Mouse (Mus musculus): ENCODE results near the gene Plcg1.

Gene Plcg1

GRCm38 (mm10) chr2:160731117-160731838, at the start of gene Plcg1:
TSS of gene Plcg1 (plus strand) at chr2:160731300.
- in situ Hi-C loops (cut with MboI, MseI), result no loop called here

GRCm38 (mm10) chr2:160700271-160700670, 30.8 kb upstream of the Plcg1 start:
- in situ Hi-C loops (cut with MboI, MseI), result no loop called here

GRCm38 (mm10) chr2:160701603-160702002, 29.5 kb upstream of the Plcg1 start:
- in situ Hi-C loops (cut with MboI, MseI), result no loop called here

- in situ Hi-C loops (cut with MboI, MseI), result no loop called here
These were observed 28.3 kb upstream of the Plcg1 start for GRCm38 (mm10) chr2:160702824-160703223.

- in situ Hi-C loops (cut with MboI, MseI), result no loop called here
These were observed 23.4 kb upstream of the Plcg1 start for GRCm38 (mm10) chr2:160707673-160708072.

GRCm38 (mm10) chr2:160715463-160716030, 15.6 kb upstream of the Plcg1 start:
- in situ Hi-C loops (cut with MboI, MseI), result loop anchor here (5.0 kb wide), 1 partner anchor 167 kb away; the partner anchor contains the start of gene Lpin3

- in situ Hi-C loops (cut with MboI, MseI), result loop anchor here (5.0 kb wide), 1 partner anchor 165 kb away; the partner anchor contains the start of gene Lpin3
These were observed 13.8 kb upstream of the Plcg1 start for GRCm38 (mm10) chr2:160717269-160717668.

- in situ Hi-C loops (cut with MboI, MseI), result loop anchor here (5.0 kb wide), 1 partner anchor 163 kb away; the partner anchor contains the start of gene Lpin3
These were observed 12.3 kb upstream of the Plcg1 start for GRCm38 (mm10) chr2:160718811-160719210.

GRCm38 (mm10) chr2:160722714-160723113, 8.4 kb upstream of the Plcg1 start:
- in situ Hi-C loops (cut with MboI, MseI), result no loop called here

- in situ Hi-C loops (cut with MboI, MseI), result no loop called here
These were observed 7.3 kb upstream of the Plcg1 start for GRCm38 (mm10) chr2:160723613-160724375.

GRCm38 (mm10) chr2:160724536-160724935, 6.6 kb upstream of the Plcg1 start:
- in situ Hi-C loops (cut with MboI, MseI), result no loop called here

- in situ Hi-C loops (cut with MboI, MseI), result no loop called here
These were observed 4.9 kb upstream of the Plcg1 start for GRCm38 (mm10) chr2:160725877-160726864.

- in situ Hi-C loops (cut with MboI, MseI), result no loop called here
These were observed 2.1 kb upstream of the Plcg1 start for GRCm38 (mm10) chr2:160728972-160729371.

- in situ Hi-C loops (cut with MboI, MseI), result no loop called here
These were observed 1.7 kb upstream of the Plcg1 start for GRCm38 (mm10) chr2:160729436-160729835.

GRCm38 (mm10) chr2:160729851-160730796, 976 bp upstream of the Plcg1 start:
- in situ Hi-C loops (cut with MboI, MseI), result no loop called here

GRCm38 (mm10) chr2:160730797-160731116, 343 bp upstream of the Plcg1 start:
- in situ Hi-C loops (cut with MboI, MseI), result no loop called here

GRCm38 (mm10) chr2:160731839-160732261, 750 bp downstream of the Plcg1 start:
- in situ Hi-C loops (cut with MboI, MseI), result no loop called here

- in situ Hi-C loops (cut with MboI, MseI), result no loop called here
These were observed 1.4 kb downstream of the Plcg1 start for GRCm38 (mm10) chr2:160732420-160732995.

- in situ Hi-C loops (cut with MboI, MseI), result no loop called here
These were observed 2.0 kb downstream of the Plcg1 start for GRCm38 (mm10) chr2:160733131-160733531.

- in situ Hi-C loops (cut with MboI, MseI), result no loop called here
These were observed 3.2 kb downstream of the Plcg1 start for GRCm38 (mm10) chr2:160734331-160734730.
